Mouse (Mus musculus): Measurements from ENCODE around the gene 9130019O22Rik. TPM values are rescaled to one million over a fixed set of nuclear protein-coding genes. Genes with fewer than 3 reads are reported as not detected.
"Not testable (repeated sequence)": the region's sequence is repeated elsewhere in the genome, so short reads cannot be mapped to it uniquely, and the experiment has no call there.

9130019O22Rik gene
- polyA plus RNA-seq, 1 experiment from 2014 or later = 3.9 TPM

GRCm38 (mm10) chr7:127406002-127406987, 19.3 kb upstream of the 9130019O22Rik start, which contains the start of gene Zfp764:
TSS of gene Zfp764 (minus strand) at chr7:127406822.
- Histone ChIP-seq H3K27ac (ENCODE audit: low read depth, low read length) (peak within 1 kb of the TSS; percentile 71), H3K9ac (ENCODE audit: low read depth, low read length) (peak within 1 kb of the TSS; percentile 77), H3K4me2 (ENCODE audit: low read length) (peak within 1 kb of the TSS; percentile 92), H3K4me3 (ENCODE audit: low read length) (peak within 1 kb of the TSS; percentile 50)
- ATAC-seq = peak; percentile 90
- whole genome bisulfite sequencing = 5% methylated on average over 40 of the region's 40 CpGs
- H3K9me3 ChIP-seq (ENCODE audit: control insufficient read depth, low read length); H3K4me1 ChIP-seq (ENCODE audit: control insufficient read depth, insufficient read depth, low read depth, low read length); H3K36me3 ChIP-seq (ENCODE audit: control insufficient read depth, insufficient read depth, low read length); H3K27me3 ChIP-seq (replicated peaks; ENCODE audit: control insufficient read depth, insufficient read depth, low read length): not testable (repeated sequence)

GRCm38 (mm10) chr7:127404101-127404500, 17.1 kb upstream of the 9130019O22Rik start:
- 97% methylated on average over 6 of the region's 6 CpGs for WGBS
- not testable (repeated sequence) for H3K4me1 ChIP-seq (ENCODE audit: control insufficient read depth, insufficient read depth, low read depth, low read length); H3K9me3 ChIP-seq (ENCODE audit: control insufficient read depth, low read length); ATAC-seq; H3K4me3 ChIP-seq (ENCODE audit: low read length); H3K27me3 ChIP-seq (replicated peaks; ENCODE audit: control insufficient read depth, insufficient read depth, low read length); H3K9ac ChIP-seq (ENCODE audit: low read depth, low read length); H3K4me2 ChIP-seq (ENCODE audit: low read length); H3K27ac ChIP-seq (ENCODE audit: low read depth, low read length); H3K36me3 ChIP-seq (ENCODE audit: control insufficient read depth, insufficient read depth, low read length)

GRCm38 (mm10) chr7:127402980-127403379, 16.0 kb upstream of the 9130019O22Rik start:
- H3K27me3 ChIP-seq (replicated peaks; ENCODE audit: control insufficient read depth, insufficient read depth, low read length) = no peaks in the 10 kb centered on the region
- H3K4me3 ChIP-seq (ENCODE audit: low read length) = no peak overlapping the region
- no peak for ATAC-seq
- no peaks in the 10 kb centered on the region for H3K36me3 ChIP-seq (ENCODE audit: control insufficient read depth, insufficient read depth, low read length)
- H3K4me1 ChIP-seq (ENCODE audit: control insufficient read depth, insufficient read depth, low read depth, low read length) = no peaks in the 10 kb centered on the region
- no peaks in the 10 kb centered on the region for H3K9me3 ChIP-seq (ENCODE audit: control insufficient read depth, low read length)
- H3K4me2 ChIP-seq (ENCODE audit: low read length) = no peak overlapping the region
- 80% methylated on average over 2 of the region's 2 CpGs for WGBS
- H3K9ac ChIP-seq (ENCODE audit: low read depth, low read length) = no peak overlapping the region
- H3K27ac ChIP-seq (ENCODE audit: low read depth, low read length) = no peak overlapping the region

- Histone ChIP-seq H3K9me3 (ENCODE audit: control insufficient read depth, low read length) (no peaks in the 10 kb centered on the region), H3K36me3 (ENCODE audit: control insufficient read depth, insufficient read depth, low read length) (no peaks in the 10 kb centered on the region), H3K27me3 (replicated peaks; ENCODE audit: control insufficient read depth, insufficient read depth, low read length) (no peaks in the 10 kb centered on the region; the same call in 1 of the 2 replicates), H3K4me2 (ENCODE audit: low read length) (no peak overlapping the region), H3K27ac (ENCODE audit: low read depth, low read length) (no peak overlapping the region), H3K9ac (ENCODE audit: low read depth, low read length) (no peak overlapping the region), H3K4me1 (ENCODE audit: control insufficient read depth, insufficient read depth, low read depth, low read length) (no peaks in the 10 kb centered on the region), H3K4me3 (ENCODE audit: low read length) (no peak overlapping the region)
- 63% methylated on average over 3 of the region's 3 CpGs for WGBS
- ATAC-seq = no peak
Observed at GRCm38 (mm10) chr7:127400355-127400754, 13.4 kb upstream of the 9130019O22Rik start.

GRCm38 (mm10) chr7:127393944-127394333, 7.0 kb upstream of the 9130019O22Rik start:
- Histone ChIP-seq H3K9ac (ENCODE audit: low read depth, low read length) (peak overlapping the region; percentile 89), H3K4me3 (ENCODE audit: low read length) (peak overlapping the region; percentile 72), H3K4me1 (ENCODE audit: control insufficient read depth, insufficient read depth, low read depth, low read length) (peaks cover 10% of the 10 kb centered on the region), H3K27ac (ENCODE audit: low read depth, low read length) (peak overlapping the region; percentile 58), H3K27me3 (replicated peaks; ENCODE audit: control insufficient read depth, insufficient read depth, low read length) (no peaks in the 10 kb centered on the region; the same call in 1 of the 2 replicates), H3K4me2 (ENCODE audit: low read length) (peak overlapping the region; percentile 71), H3K9me3 (ENCODE audit: control insufficient read depth, low read length) (no peaks in the 10 kb centered on the region), H3K36me3 (ENCODE audit: control insufficient read depth, insufficient read depth, low read length) (no peaks in the 10 kb centered on the region)
- ATAC-seq = peak; percentile 19; the same call in 1 of the 2 replicates
- 22% methylated on average over 7 of the region's 7 CpGs for WGBS

- Histone ChIP-seq H3K4me1 (ENCODE audit: control insufficient read depth, insufficient read depth, low read depth, low read length) (peaks cover 10% of the 10 kb centered on the region), H3K9me3 (ENCODE audit: control insufficient read depth, low read length) (no peaks in the 10 kb centered on the region), H3K27ac (ENCODE audit: low read depth, low read length) (peak within 1 kb of the TSS; percentile 91), H3K4me3 (ENCODE audit: low read length) (peak within 1 kb of the TSS; percentile 72), H3K4me2 (ENCODE audit: low read length) (peak within 1 kb of the TSS; percentile 71), H3K36me3 (ENCODE audit: control insufficient read depth, insufficient read depth, low read length) (no peaks in the 10 kb centered on the region), H3K9ac (ENCODE audit: low read depth, low read length) (peak within 1 kb of the TSS; percentile 89), H3K27me3 (replicated peaks; ENCODE audit: control insufficient read depth, insufficient read depth, low read length) (no peaks in the 10 kb centered on the region; the same call in 1 of the 2 replicates)
- ATAC-seq = peak; percentile 96
- WGBS = under 1% methylated on average over 44 of the region's 45 CpGs
Observed at GRCm38 (mm10) chr7:127393157-127393943, 6.4 kb upstream of the 9130019O22Rik start, which contains the start of gene E430018J23Rik. TSS of gene E430018J23Rik (minus strand) at chr7:127393629.

- no peak overlapping the region for H3K27ac ChIP-seq (ENCODE audit: low read depth, low read length)
- no peaks in the 10 kb centered on the region for H3K9me3 ChIP-seq (ENCODE audit: control insufficient read depth, low read length)
- ATAC-seq = no peak
- no peaks in the 10 kb centered on the region; the same call in 1 of the 2 replicates for H3K27me3 ChIP-seq (replicated peaks; ENCODE audit: control insufficient read depth, insufficient read depth, low read length)
- no peaks in the 10 kb centered on the region for H3K36me3 ChIP-seq (ENCODE audit: control insufficient read depth, insufficient read depth, low read length)
- H3K4me1 ChIP-seq (ENCODE audit: control insufficient read depth, insufficient read depth, low read depth, low read length) = peaks cover 10% of the 10 kb centered on the region
- H3K4me3 ChIP-seq (ENCODE audit: low read length) = peak overlapping the region; percentile 72
- WGBS = 87% methylated on average over 8 of the region's 8 CpGs
- H3K9ac ChIP-seq (ENCODE audit: low read depth, low read length) = peak overlapping the region; percentile 89; the same call in 1 of the 2 replicates
- peak overlapping the region; percentile 71 for H3K4me2 ChIP-seq (ENCODE audit: low read length)
Observed at GRCm38 (mm10) chr7:127392251-127392824, 5.4 kb upstream of the 9130019O22Rik start.

- Histone ChIP-seq H3K4me2 (ENCODE audit: low read length) (no peak overlapping the region), H3K36me3 (ENCODE audit: control insufficient read depth, insufficient read depth, low read length) (no peaks in the 10 kb centered on the region), H3K9ac (ENCODE audit: low read depth, low read length) (no peak overlapping the region), H3K27me3 (replicated peaks; ENCODE audit: control insufficient read depth, insufficient read depth, low read length) (no peaks in the 10 kb centered on the region; the same call in 1 of the 2 replicates), H3K27ac (ENCODE audit: low read depth, low read length) (no peak overlapping the region), H3K4me3 (ENCODE audit: low read length) (no peak overlapping the region), H3K4me1 (ENCODE audit: control insufficient read depth, insufficient read depth, low read depth, low read length) (peaks cover 10% of the 10 kb centered on the region), H3K9me3 (ENCODE audit: control insufficient read depth, low read length) (no peaks in the 10 kb centered on the region)
- no peak for ATAC-seq
- WGBS = 95% methylated on average over 16 of the region's 16 CpGs
Observed at GRCm38 (mm10) chr7:127391538-127391937, 4.6 kb upstream of the 9130019O22Rik start.

Measured in hindbrain, embryonic 16.5 days (tissue).